Mouse (Mus musculus) central nervous system, embryonic 14 days (tissue): ENCODE results near the gene Zfp40. TPM values are rescaled to one million over a fixed set of nuclear protein-coding genes. Genes with fewer than 3 reads are reported as not detected.

ENCODE experiments used
- polyA plus RNA-seq: library from polyadenylated mRNA; depleted of rRNA; stranded (reverse); fragments of >200 nt; gene quantifications from 2 replicates; pipeline ENCODE4 v1.2.3, GENCODE M21; 2012; rRNA removed

Zfp40 gene
- 17.2 and 20.1 TPM in 2 replicates for polyA plus RNA-seq

DNA sequence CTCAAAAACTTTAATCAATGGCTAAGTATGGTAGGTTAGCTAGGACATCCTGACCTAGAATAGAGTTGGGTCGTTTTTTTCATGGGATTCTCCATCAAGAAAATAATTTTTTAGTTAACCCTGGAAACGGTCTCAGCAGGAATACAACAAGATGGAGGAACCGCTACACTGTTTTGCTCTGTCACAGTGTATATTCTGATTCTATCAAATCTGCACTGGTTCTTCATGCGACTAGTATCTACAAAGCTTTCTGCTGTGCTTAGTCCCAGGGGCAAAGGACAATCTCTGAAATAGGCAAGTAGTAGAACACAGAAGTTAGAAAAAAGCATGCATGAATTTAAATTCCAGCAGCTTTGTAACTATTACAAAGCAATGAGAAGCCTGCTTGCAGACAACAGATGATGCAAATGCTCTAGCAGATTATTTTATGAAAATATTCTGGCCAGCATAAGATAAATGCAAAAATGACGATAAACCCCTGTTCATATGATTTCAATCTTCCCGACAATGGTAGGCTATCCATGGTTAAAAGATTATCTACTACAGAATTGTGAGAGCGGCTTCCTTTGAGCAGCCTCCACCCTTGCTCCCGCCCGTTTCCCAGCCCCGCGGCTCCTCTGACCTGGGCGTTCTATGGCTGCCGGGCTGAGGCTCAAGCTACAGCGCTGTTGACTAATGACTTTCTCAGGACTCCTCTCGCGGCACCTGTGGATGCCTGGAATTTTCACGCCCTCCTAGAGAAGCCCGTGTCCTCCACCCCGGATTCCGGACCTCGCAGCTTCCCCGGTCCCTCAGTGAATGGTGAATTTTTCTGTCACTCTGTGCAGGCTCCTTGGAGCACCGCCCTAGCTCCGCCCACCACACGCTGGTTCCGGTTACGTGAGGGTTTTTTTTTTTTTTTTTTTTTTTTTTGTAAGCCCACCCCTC, at the start of gene Zfp40:
Zfp40 (minus strand) TSS at position 800 of the 927 bp plus-strand sequence.

Other genes with a start within 250 kb of the Zfp40 start
- gene Vmn2r-ps130, start 132.1 kb downstream of the Zfp40 start, polyA plus RNA-seq = not detected in 2 replicates
- not detected in 2 replicates for gene Vmn2r114, start 119.3 kb upstream of the Zfp40 start, polyA plus RNA-seq
- gene Vmn2r115, start 150.5 kb upstream of the Zfp40 start, polyA plus RNA-seq = not detected in 2 replicates
- gene Vmn2r116, start 191.4 kb upstream of the Zfp40 start, polyA plus RNA-seq = not detected in 2 replicates